Mouse (Mus musculus): Measurements from ENCODE around the gene Amn.

The Amn gene

GRCm38 (mm10) chr12:111267673-111268325 is 3.1 kb upstream of the Amn start:
- DNase-seq (ENCODE audit: low spot score in 2 of 2) = no peak

GRCm38 (mm10) chr12:111271406-111271805 is 511 bp downstream of the Amn start:
- no peak for DNase-seq (ENCODE audit: low spot score in 2 of 2)

- no peak for DNase-seq (ENCODE audit: low spot score in 2 of 2)
These were observed 1.1 kb downstream of the Amn start for GRCm38 (mm10) chr12:111271966-111272365.

- peak; percentile 19 to 53 for DNase-seq (ENCODE audit: low spot score in 2 of 2)
These were observed 1.5 kb downstream of the Amn start for GRCm38 (mm10) chr12:111272420-111272819.

- DNase-seq (ENCODE audit: low spot score in 2 of 2) = no peak
These were observed 3.1 kb downstream of the Amn start for GRCm38 (mm10) chr12:111274006-111274405.

- DNase-seq (ENCODE audit: low spot score in 2 of 2) = no peak
These were observed 3.7 kb downstream of the Amn start for GRCm38 (mm10) chr12:111274447-111275149.

GRCm38 (mm10) chr12:111275150-111275841 is 4.4 kb downstream of the Amn start:
- DNase-seq (ENCODE audit: low spot score in 2 of 2) = no peak

- DNase-seq (ENCODE audit: low spot score in 2 of 2) = no peak
These were observed 5.5 kb downstream of the Amn start for GRCm38 (mm10) chr12:111276371-111276770.

GRCm38 (mm10) chr12:111283573-111283972 is 12.7 kb downstream of the Amn start:
- no peak for DNase-seq (ENCODE audit: low spot score in 2 of 2)

- DNase-seq (ENCODE audit: low spot score in 2 of 2) = no peak
These were observed 13.6 kb downstream of the Amn start for GRCm38 (mm10) chr12:111284532-111284931.

- DNase-seq (ENCODE audit: low spot score in 2 of 2) = no peak
These were observed 22.1 kb downstream of the Amn start for GRCm38 (mm10) chr12:111293025-111293424.

- no peak for DNase-seq (ENCODE audit: low spot score in 2 of 2)
These were observed 30.6 kb downstream of the Amn start for GRCm38 (mm10) chr12:111301322-111302017.

GRCm38 (mm10) chr12:111302018-111302345 is 31.1 kb downstream of the Amn start:
- DNase-seq (ENCODE audit: low spot score in 2 of 2) = no peak

GRCm38 (mm10) chr12:111303702-111304337 is 32.9 kb downstream of the Amn start:
- DNase-seq (ENCODE audit: low spot score in 2 of 2) = no peak

- DNase-seq (ENCODE audit: low spot score in 2 of 2) = no peak
These were observed 35.9 kb downstream of the Amn start for GRCm38 (mm10) chr12:111306821-111307220.

- no peak for DNase-seq (ENCODE audit: low spot score in 2 of 2)
These were observed 38.4 kb downstream of the Amn start for GRCm38 (mm10) chr12:111309256-111309655.

GRCm38 (mm10) chr12:111309931-111310330 is 39.0 kb downstream of the Amn start:
- no peak for DNase-seq (ENCODE audit: low spot score in 2 of 2)

- DNase-seq (ENCODE audit: low spot score in 2 of 2) = no peak
These were observed 40.9 kb downstream of the Amn start for GRCm38 (mm10) chr12:111311775-111312174.

- no peak for DNase-seq (ENCODE audit: low spot score in 2 of 2)
These were observed 43.4 kb downstream of the Amn start for GRCm38 (mm10) chr12:111314273-111314672.

- DNase-seq (ENCODE audit: low spot score in 2 of 2) = no peak
These were observed 46.8 kb downstream of the Amn start for GRCm38 (mm10) chr12:111317694-111318093.

- DNase-seq (ENCODE audit: low spot score in 2 of 2) = no peak
These were observed 49.7 kb downstream of the Amn start for GRCm38 (mm10) chr12:111320549-111320948.

- DNase-seq (ENCODE audit: low spot score in 2 of 2) = no peak
These were observed 50.9 kb downstream of the Amn start for GRCm38 (mm10) chr12:111321832-111322231.

Measured in natural killer cell, adult 2 months (primary cell).